Mouse (Mus musculus): ENCODE data around the gene Mblac2.

- TF ChIP-seq CTCF (IDR thresholded peaks at IDR 0.05 in 2 of 3, conservative IDR thresholded peaks at IDR 0.05 in 1 of 3; ENCODE audit: control insufficient read depth in 1 of 3, insufficient read depth in 1 of 3, low read depth in 2 of 3, low read length in 3 of 3, poor library complexity in 1 of 3, severe bottlenecking in 1 of 3), result no peak
- no peak for TF ChIP-seq CHD2 (IDR thresholded peaks at IDR 0.05; ENCODE audit: low read length)
- TF ChIP-seq ZC3H11A (IDR thresholded peaks at IDR 0.05; ENCODE audit: low read depth, low read length), result no peak
- no peak for TF ChIP-seq CHD1 (IDR thresholded peaks at IDR 0.05; ENCODE audit: low read depth, low read length)
- TF ChIP-seq NELFE (IDR thresholded peaks at IDR 0.05; ENCODE audit: low read depth, low read length), result no peak
- TF ChIP-seq E2F4 (IDR thresholded peaks at IDR 0.05; ENCODE audit: borderline replicate concordance, low read depth, low read length), result no peak
Measured at GRCm38 (mm10) chr13:81706311-81706710, 4.8 kb upstream of the Mblac2 start.
